Mouse (Mus musculus) urinary bladder, postnatal 14 days (tissue): ENCODE results near the gene Tbc1d2b.
A peak's percentile ranks its signal among the peaks of the same experiment; 100 is the strongest.

Source experiments
- DNase-seq: peaks from one replicate; pipeline ENCODE4 v3.0.0; 2021; ENCODE audit warnings: low spot score

The Tbc1d2b gene

GRCm38 (mm10) chr9:90203233-90203632, 67.4 kb downstream of the Tbc1d2b start:
- no peak for DNase-seq

GRCm38 (mm10) chr9:90201541-90201940, 69.1 kb downstream of the Tbc1d2b start:
- no peak for DNase-seq

GRCm38 (mm10) chr9:90201096-90201495, 69.5 kb downstream of the Tbc1d2b start:
- no peak for DNase-seq

- DNase-seq: no peak
Observed at GRCm38 (mm10) chr9:90200501-90200900, 70.1 kb downstream of the Tbc1d2b start.

GRCm38 (mm10) chr9:90199611-90200010, 71.0 kb downstream of the Tbc1d2b start:
- no peak for DNase-seq

- DNase-seq: peak; percentile 37
Observed at GRCm38 (mm10) chr9:90198531-90199449, 71.8 kb downstream of the Tbc1d2b start.

- no peak for DNase-seq
Observed at GRCm38 (mm10) chr9:90197866-90198383, 72.7 kb downstream of the Tbc1d2b start.

- DNase-seq: no peak
Observed at GRCm38 (mm10) chr9:90197116-90197665, 73.4 kb downstream of the Tbc1d2b start.

GRCm38 (mm10) chr9:90196262-90196661, 74.3 kb downstream of the Tbc1d2b start:
- no peak for DNase-seq

GRCm38 (mm10) chr9:90195000-90195399, 75.6 kb downstream of the Tbc1d2b start:
- DNase-seq: no peak

- DNase-seq: no peak
Observed at GRCm38 (mm10) chr9:90189391-90189790, 81.2 kb downstream of the Tbc1d2b start.

GRCm38 (mm10) chr9:90188893-90189292, 81.7 kb downstream of the Tbc1d2b start:
- DNase-seq: no peak

GRCm38 (mm10) chr9:90185356-90185910, 85.2 kb downstream of the Tbc1d2b start:
- no peak for DNase-seq

- no peak for DNase-seq
Observed at GRCm38 (mm10) chr9:90184116-90184515, 86.5 kb downstream of the Tbc1d2b start.

- no peak for DNase-seq
Observed at GRCm38 (mm10) chr9:90183550-90183949, 87.1 kb downstream of the Tbc1d2b start.

- no peak for DNase-seq
Observed at GRCm38 (mm10) chr9:90182636-90183421, 87.8 kb downstream of the Tbc1d2b start.

GRCm38 (mm10) chr9:90181656-90182388, 88.8 kb downstream of the Tbc1d2b start:
- no peak for DNase-seq

- DNase-seq: no peak
Observed at GRCm38 (mm10) chr9:90179409-90179808, 91.2 kb downstream of the Tbc1d2b start.

GRCm38 (mm10) chr9:90173330-90173729, 97.3 kb downstream of the Tbc1d2b start:
- DNase-seq: no peak

GRCm38 (mm10) chr9:90172528-90173321, 97.9 kb downstream of the Tbc1d2b start:
- DNase-seq: no peak

GRCm38 (mm10) chr9:90171421-90171820, 99.2 kb downstream of the Tbc1d2b start:
- DNase-seq: no peak
